Mouse (Mus musculus) granulocyte monocyte progenitor cell, adult 5-6 weeks (primary cell): ENCODE results near the gene Krtap9-5. TPM values are rescaled to one million over a fixed set of nuclear protein-coding genes. Genes with fewer than 3 reads are reported as not detected.

ENCODE experiments used
- total RNA-seq, 2 experiments: library from RNA; stranded (forward) in 1 of 2; stranded (reverse) in 1 of 2; fragments of 200-712, 200-1000 nt in 1 of 2; fragments of >200 nt in 1 of 2; fragmentation: Nextera tagmentation in 1 of 2; gene quantifications; 2 replicates each; pipeline ENCODE4 v1.2.3; 2014 to 2017

The Krtap9-5 gene
- total RNA-seq, 2 experiments from 2014 or later: not detected

Other genes with a start within 250 kb of the Krtap9-5 start
Only the 30 nearest of the 32 such genes appear.
- not detected in 2 replicates for gene Gm11595, start 175.6 kb upstream of the Krtap9-5 start, total RNA-seq (2014; fragmentation: Nextera tagmentation)
- gene Gm11595, start 175.6 kb upstream of the Krtap9-5 start, total RNA-seq (2017): not detected in 2 replicates
- not detected in 2 replicates for gene Krtap4-8, start 167.8 kb upstream of the Krtap9-5 start, total RNA-seq (2014; fragmentation: Nextera tagmentation)
- not detected in 2 replicates for gene Krtap4-8, start 167.8 kb upstream of the Krtap9-5 start, total RNA-seq (2017)
- gene Krtap4-9, start 163.3 kb upstream of the Krtap9-5 start, total RNA-seq (2014; fragmentation: Nextera tagmentation): not detected in 2 replicates
- not detected in 2 replicates for gene Krtap4-9, start 163.3 kb upstream of the Krtap9-5 start, total RNA-seq (2017)
- gene Gm11596, start 155.0 kb upstream of the Krtap9-5 start, total RNA-seq (2014; fragmentation: Nextera tagmentation): not detected in 2 replicates
- gene Gm11596, start 155.0 kb upstream of the Krtap9-5 start, total RNA-seq (2017): not detected in 2 replicates
- gene Gm11569, start 149.5 kb upstream of the Krtap9-5 start, total RNA-seq (2014; fragmentation: Nextera tagmentation): not detected in 2 replicates
- gene Gm11569, start 149.5 kb upstream of the Krtap9-5 start, total RNA-seq (2017): not detected in 2 replicates
- not detected in 2 replicates for gene Gm11554, start 144.0 kb upstream of the Krtap9-5 start, total RNA-seq (2014; fragmentation: Nextera tagmentation)
- not detected in 2 replicates for gene Gm11554, start 144.0 kb upstream of the Krtap9-5 start, total RNA-seq (2017)
- not detected in 2 replicates for gene Krtap4-13, start 138.6 kb upstream of the Krtap9-5 start, total RNA-seq (2014; fragmentation: Nextera tagmentation)
- gene Krtap4-13, start 138.6 kb upstream of the Krtap9-5 start, total RNA-seq (2017): not detected in 2 replicates
- not detected in 2 replicates for gene Gm11564, start 132.8 kb upstream of the Krtap9-5 start, total RNA-seq (2014; fragmentation: Nextera tagmentation)
- gene Gm11564, start 132.8 kb upstream of the Krtap9-5 start, total RNA-seq (2017): not detected in 2 replicates
- not detected in 2 replicates for gene 2300003K06Rik, start 110.4 kb upstream of the Krtap9-5 start, total RNA-seq (2014; fragmentation: Nextera tagmentation)
- not detected in 2 replicates for gene 2300003K06Rik, start 110.4 kb upstream of the Krtap9-5 start, total RNA-seq (2017)
- not detected in 2 replicates for gene Krtap4-16, start 96.9 kb upstream of the Krtap9-5 start, total RNA-seq (2014; fragmentation: Nextera tagmentation)
- gene Krtap4-16, start 96.9 kb upstream of the Krtap9-5 start, total RNA-seq (2017): not detected in 2 replicates
- gene Gm11568, start 90.6 kb upstream of the Krtap9-5 start, total RNA-seq (2014; fragmentation: Nextera tagmentation): not detected in 2 replicates
- gene Gm11568, start 90.6 kb upstream of the Krtap9-5 start, total RNA-seq (2017): not detected in 2 replicates
- gene Gm11559, start 84.0 kb upstream of the Krtap9-5 start, total RNA-seq (2014; fragmentation: Nextera tagmentation): not detected in 2 replicates
- not detected in 2 replicates for gene Gm11559, start 84.0 kb upstream of the Krtap9-5 start, total RNA-seq (2017)
- gene Krtap9-1, start 75.1 kb upstream of the Krtap9-5 start, total RNA-seq (2014; fragmentation: Nextera tagmentation): not detected in 2 replicates
- gene Krtap9-1, start 75.1 kb upstream of the Krtap9-5 start, total RNA-seq (2017): not detected in 2 replicates
- not detected in 2 replicates for gene Gm11567, start 69.3 kb upstream of the Krtap9-5 start, total RNA-seq (2014; fragmentation: Nextera tagmentation)
- not detected in 2 replicates for gene Gm11567, start 69.3 kb upstream of the Krtap9-5 start, total RNA-seq (2017)
- not detected in 2 replicates for gene Krtap31-1, start 40.6 kb upstream of the Krtap9-5 start, total RNA-seq (2014; fragmentation: Nextera tagmentation)
- gene Krtap31-1, start 40.6 kb upstream of the Krtap9-5 start, total RNA-seq (2017): not detected in 2 replicates
- not detected in 2 replicates for gene Gm11565, start 33.7 kb upstream of the Krtap9-5 start, total RNA-seq (2014; fragmentation: Nextera tagmentation)
- gene Gm11565, start 33.7 kb upstream of the Krtap9-5 start, total RNA-seq (2017): not detected in 2 replicates
- gene Krtap31-2, start 12.2 kb upstream of the Krtap9-5 start, total RNA-seq (2014; fragmentation: Nextera tagmentation): not detected in 2 replicates
- not detected in 2 replicates for gene Krtap31-2, start 12.2 kb upstream of the Krtap9-5 start, total RNA-seq (2017)
- not detected in 2 replicates for gene Krtap29-1, start 30.6 kb downstream of the Krtap9-5 start, total RNA-seq (2014; fragmentation: Nextera tagmentation)
- gene Krtap29-1, start 30.6 kb downstream of the Krtap9-5 start, total RNA-seq (2017): not detected in 2 replicates
- gene Krtap16-1, start 38.1 kb downstream of the Krtap9-5 start, total RNA-seq (2014; fragmentation: Nextera tagmentation): not detected in 2 replicates
- not detected in 2 replicates for gene Krtap16-1, start 38.1 kb downstream of the Krtap9-5 start, total RNA-seq (2017)
- gene Krtap17-1, start 45.5 kb downstream of the Krtap9-5 start, total RNA-seq (2014; fragmentation: Nextera tagmentation): not detected in 2 replicates
- gene Krtap17-1, start 45.5 kb downstream of the Krtap9-5 start, total RNA-seq (2017): not detected in 2 replicates
- not detected in 2 replicates for gene Krt33a, start 67.7 kb downstream of the Krtap9-5 start, total RNA-seq (2014; fragmentation: Nextera tagmentation)
- not detected in 2 replicates for gene Krt33a, start 67.7 kb downstream of the Krtap9-5 start, total RNA-seq (2017)
- gene Krt33b, start 81.4 kb downstream of the Krtap9-5 start, total RNA-seq (2014; fragmentation: Nextera tagmentation): not detected in 2 replicates
- not detected in 2 replicates for gene Krt33b, start 81.4 kb downstream of the Krtap9-5 start, total RNA-seq (2017)
- not detected in 2 replicates for gene Krt34, start 93.1 kb downstream of the Krtap9-5 start, total RNA-seq (2014; fragmentation: Nextera tagmentation)
- gene Krt34, start 93.1 kb downstream of the Krtap9-5 start, total RNA-seq (2017): not detected in 2 replicates
- gene Krt31, start 102.1 kb downstream of the Krtap9-5 start, total RNA-seq (2014; fragmentation: Nextera tagmentation): not detected in 2 replicates
- gene Krt31, start 102.1 kb downstream of the Krtap9-5 start, total RNA-seq (2017): not detected in 2 replicates
- gene Krt32, start 139.8 kb downstream of the Krtap9-5 start, total RNA-seq (2014; fragmentation: Nextera tagmentation): not detected in 2 replicates
- not detected in 2 replicates for gene Krt32, start 139.8 kb downstream of the Krtap9-5 start, total RNA-seq (2017)
- gene Krt35, start 147.8 kb downstream of the Krtap9-5 start, total RNA-seq (2014; fragmentation: Nextera tagmentation): not detected in 2 replicates
- gene Krt35, start 147.8 kb downstream of the Krtap9-5 start, total RNA-seq (2017): not detected in 2 replicates
- gene Krt36, start 157.2 kb downstream of the Krtap9-5 start, total RNA-seq (2014; fragmentation: Nextera tagmentation): 0.39 TPM in 1 of 2 replicates, not detected in the other
- gene Krt36, start 157.2 kb downstream of the Krtap9-5 start, total RNA-seq (2017): not detected in 2 replicates
- not detected in 2 replicates for gene Krt13, start 173.1 kb downstream of the Krtap9-5 start, total RNA-seq (2014; fragmentation: Nextera tagmentation)
- not detected in 2 replicates for gene Krt13, start 173.1 kb downstream of the Krtap9-5 start, total RNA-seq (2017)
- gene Krt15, start 187.5 kb downstream of the Krtap9-5 start, total RNA-seq (2014; fragmentation: Nextera tagmentation): not detected in 2 replicates
- gene Krt15, start 187.5 kb downstream of the Krtap9-5 start, total RNA-seq (2017): not detected in 2 replicates
- gene Krt19, start 200.2 kb downstream of the Krtap9-5 start, total RNA-seq (2014; fragmentation: Nextera tagmentation): not detected in 2 replicates
- not detected in 2 replicates for gene Krt19, start 200.2 kb downstream of the Krtap9-5 start, total RNA-seq (2017)